Mouse (Mus musculus) c-Kit-negative CD71-positive TER-119-positive erythroid progenitor cells, embryonic 14.5 days (primary cell): ENCODE data around the gene Ahrr.

ENCODE experiments used
- DNase-seq: peaks from one replicate; pipeline ENCODE4 v3.0.0-alpha.2; 2013; ENCODE audit warnings: low read depth, low spot score

Ahrr gene

GRCm38 (mm10) chr13:74245214-74245898 lies 46.8 kb downstream of the Ahrr start:
- no peak for DNase-seq

GRCm38 (mm10) chr13:74237574-74237973 lies 54.6 kb downstream of the Ahrr start:
- DNase-seq: no peak

- DNase-seq: no peak
These were observed 71.5 kb downstream of the Ahrr start for GRCm38 (mm10) chr13:74220659-74221058.

- DNase-seq: no peak
These were observed 73.7 kb downstream of the Ahrr start for GRCm38 (mm10) chr13:74218441-74218840.

GRCm38 (mm10) chr13:74208986-74209345 lies 83.2 kb downstream of the Ahrr start:
- DNase-seq: no peak

- DNase-seq: peak; percentile 79
These were observed 83.7 kb downstream of the Ahrr start, which contains the start of gene Exoc3 for GRCm38 (mm10) chr13:74208317-74208985. Gene Exoc3 (minus strand): TSS chr13:74208732.

- DNase-seq: no peak
These were observed 95.7 kb downstream of the Ahrr start for GRCm38 (mm10) chr13:74196451-74196850.

GRCm38 (mm10) chr13:74192613-74193012 lies 99.5 kb downstream of the Ahrr start:
- no peak for DNase-seq

GRCm38 (mm10) chr13:74183011-74183695 lies 109.0 kb downstream of the Ahrr start:
- DNase-seq: no peak

- no peak for DNase-seq
These were observed 120.1 kb downstream of the Ahrr start for GRCm38 (mm10) chr13:74172036-74172435.

GRCm38 (mm10) chr13:74169446-74170164 lies 122.5 kb downstream of the Ahrr start:
- DNase-seq: no peak

GRCm38 (mm10) chr13:74167492-74167891 lies 124.6 kb downstream of the Ahrr start:
- DNase-seq: no peak

- no peak for DNase-seq
These were observed 125.1 kb downstream of the Ahrr start for GRCm38 (mm10) chr13:74167057-74167413.

- peak; percentile 6 for DNase-seq
These were observed 125.6 kb downstream of the Ahrr start for GRCm38 (mm10) chr13:74166348-74167056.
